Mouse (Mus musculus) gastrocnemius, adult 2 months (tissue): Measurements from ENCODE around the gene Cenps. TPM values are rescaled to one million over a fixed set of nuclear protein-coding genes. Genes with fewer than 3 reads are reported as not detected.
A peak's percentile ranks its signal among the peaks of the same experiment; 100 is the strongest.
"Not testable (repeated sequence)": the region's sequence is repeated elsewhere in the genome, so short reads cannot be mapped to it uniquely, and the experiment has no call there.

Experiments used
- DNase-seq: peaks from one replicate; pipeline ENCODE4 v3.0.0; 2022
- H3K27ac ChIP-seq: fragments of 200-600 bp; 2 replicates; pipeline ENCODE4 v1.8.1; 2022; ENCODE audit warnings: mild to moderate bottlenecking
- H3K4me3 ChIP-seq: fragments of 200-600 bp; 2 replicates; pipeline ENCODE4 v1.8.1; 2022; ENCODE audit warnings: mild to moderate bottlenecking, moderate library complexity
- CTCF ChIP-seq: fragments of 200-600 bp; IDR thresholded peaks from 2 replicates; pipeline ENCODE4 v1.8.1; 2022; ENCODE audit warnings: antibody characterized with exemption, mild to moderate bottlenecking, moderate library complexity
- intact Hi-C: fragments of 180-260 bp; cut with DNase I; formaldehyde crosslinking; loops from one replicate; pipeline ENCODE4 v1.15.1; 2025
- total RNA-seq, 2 experiments: library from RNA; stranded (reverse); gene quantifications; 2 replicates each; pipeline ENCODE4 v1.2.3; 2021

The Cenps gene
- total RNA-seq, 2 experiments from 2014 or later, result 6.5 to 7.0 TPM

DNA sequence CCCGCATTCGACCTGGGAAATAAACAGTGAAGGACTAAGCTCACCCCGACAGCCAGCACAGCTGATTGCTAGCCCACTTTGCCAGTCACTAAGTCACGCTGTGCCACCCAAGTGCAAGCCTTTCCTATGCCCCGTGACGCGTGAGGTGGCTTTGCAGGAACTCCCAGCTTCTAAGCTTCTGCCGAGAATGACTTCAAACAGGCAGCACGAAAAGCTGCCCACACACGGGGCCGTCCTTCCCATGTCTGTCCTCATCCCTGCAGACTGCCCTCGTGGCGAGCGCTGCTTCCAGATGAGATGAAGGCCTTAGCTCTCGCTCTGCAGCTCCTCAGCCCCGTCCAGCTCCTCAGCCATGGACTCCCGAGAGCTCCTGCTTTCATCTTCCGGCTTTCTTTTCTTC, 9.0 kb downstream of the Cenps start:
- Histone ChIP-seq H3K27ac (no peak overlapping the region), H3K4me3 (no peak overlapping the region)
- DNase-seq, result no peak
- no peak for TF ChIP-seq CTCF
- intact Hi-C loops, result no loop called here

DNA sequence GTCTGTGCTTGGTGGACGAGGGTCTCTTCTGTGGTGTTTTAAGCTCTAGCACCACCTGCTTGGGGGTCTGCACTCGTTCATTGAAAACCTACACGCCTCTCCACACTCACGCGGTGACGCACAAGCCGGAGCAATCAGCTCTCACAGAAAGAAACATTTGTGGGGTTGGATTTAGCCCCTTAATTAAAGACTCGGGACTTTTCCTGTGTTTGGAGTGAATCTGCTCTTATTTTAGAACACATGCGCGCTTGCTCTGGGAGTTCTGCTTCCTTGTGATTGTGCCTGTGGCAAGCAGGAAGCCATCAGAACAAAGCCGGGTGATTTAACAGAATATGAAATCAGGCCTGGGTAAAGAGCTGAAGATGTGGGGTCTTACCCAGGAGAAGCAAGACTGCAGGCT, 10.8 kb downstream of the Cenps start, which contains the start of gene Cort:
Gene Cort, minus strand, starts transcription at position 101 of the 400 bp plus-strand sequence.
- Histone ChIP-seq H3K4me3 (no peak within 1 kb of the TSS), H3K27ac (no peak within 1 kb of the TSS)
- DNase-seq, result no peak
- intact Hi-C loops, result no loop called here
- no peak for TF ChIP-seq CTCF

DNA sequence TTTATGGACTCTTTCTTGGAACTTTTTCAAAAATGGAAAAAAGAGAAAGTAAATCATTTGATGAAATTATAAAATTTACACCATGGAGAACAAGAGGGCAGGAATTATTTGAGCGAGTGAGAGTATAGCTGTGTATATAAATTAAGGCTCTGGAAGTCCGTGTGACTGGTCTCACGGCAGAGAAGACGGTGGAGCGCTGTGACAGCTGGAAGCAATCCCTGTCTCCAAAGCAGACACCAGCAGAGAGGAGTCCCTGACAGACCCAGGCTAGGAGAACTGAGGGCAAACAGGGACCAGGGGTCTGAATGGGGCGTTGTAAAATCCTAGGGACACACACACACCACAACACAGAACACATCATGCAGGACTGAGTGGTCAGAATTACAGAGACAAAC, 11.3 kb downstream of the Cenps start:
- intact Hi-C loops, result no loop called here
- no peak for TF ChIP-seq CTCF
- no peak overlapping the region for H3K27ac ChIP-seq

DNA sequence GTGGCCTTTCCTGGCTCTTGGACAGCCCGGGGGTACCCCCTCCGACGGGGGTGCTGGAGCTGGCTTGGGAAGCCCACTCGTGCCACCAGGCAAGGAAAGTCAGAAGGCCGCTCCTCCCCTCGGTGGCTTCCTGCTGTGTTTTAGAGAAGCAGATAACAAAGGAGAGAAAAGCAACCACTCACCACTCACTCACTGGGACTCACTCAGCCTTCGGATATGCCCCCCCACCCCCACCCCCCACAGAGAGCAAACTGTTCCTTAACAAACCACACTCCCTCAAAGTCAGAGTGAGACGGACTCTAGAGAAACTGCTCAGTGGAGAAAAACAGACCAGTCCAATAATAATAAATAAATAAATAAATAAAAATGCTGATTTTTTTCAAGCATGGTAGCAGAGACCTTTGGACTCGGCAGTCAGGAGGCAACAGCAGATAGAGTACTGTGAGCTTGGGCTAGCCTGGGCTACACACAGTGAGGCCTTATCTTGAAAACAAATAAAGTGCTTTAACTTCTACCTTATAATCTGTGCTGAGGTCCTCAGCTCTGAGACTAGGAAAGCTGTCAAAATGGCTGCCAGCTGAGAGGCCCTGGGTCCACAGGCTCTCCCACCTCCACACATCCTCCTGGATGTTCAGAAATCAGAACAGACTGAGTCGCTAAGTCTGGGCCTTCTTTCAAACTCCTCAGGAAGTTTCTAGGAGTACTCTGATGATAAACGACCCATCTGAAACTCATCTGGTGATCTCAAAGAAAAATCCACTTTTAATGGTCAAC, 11.9 kb downstream of the Cenps start:
- intact Hi-C loops, result no loop called here
- Histone ChIP-seq H3K27ac (no peak overlapping the region), H3K4me3 (no peak overlapping the region)
- TF ChIP-seq CTCF, result no peak
- DNase-seq, result no peak

More for the DNA sequence above, 11.3 kb downstream of the Cenps start:
- no peak for DNase-seq
- H3K4me3 ChIP-seq, result no peak overlapping the region

DNA sequence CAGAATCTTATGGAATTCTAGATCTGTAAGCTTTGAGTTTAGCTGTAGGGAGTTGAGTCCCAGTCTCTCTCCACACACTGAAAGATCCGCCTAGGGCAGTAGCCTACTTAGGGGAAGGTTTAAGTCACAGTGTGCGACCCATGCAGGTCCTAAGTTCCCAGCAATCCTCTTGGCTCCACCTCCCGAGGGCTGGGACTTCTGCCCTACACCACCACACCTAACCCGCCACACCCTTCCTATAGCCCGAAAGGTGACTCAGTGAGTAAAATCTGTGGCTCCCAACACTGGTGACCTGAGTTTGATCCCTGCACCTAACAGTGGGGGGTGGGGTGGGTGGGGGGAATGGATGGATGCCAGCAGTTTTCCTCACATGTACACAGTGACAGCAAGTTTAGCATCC, 14.0 kb downstream of the Cenps start:
- DNase-seq, result no peak
- H3K27ac ChIP-seq, result no peak overlapping the region
- no peak overlapping the region for H3K4me3 ChIP-seq
- intact Hi-C loops, result no loop called here
- no peak for TF ChIP-seq CTCF

DNA sequence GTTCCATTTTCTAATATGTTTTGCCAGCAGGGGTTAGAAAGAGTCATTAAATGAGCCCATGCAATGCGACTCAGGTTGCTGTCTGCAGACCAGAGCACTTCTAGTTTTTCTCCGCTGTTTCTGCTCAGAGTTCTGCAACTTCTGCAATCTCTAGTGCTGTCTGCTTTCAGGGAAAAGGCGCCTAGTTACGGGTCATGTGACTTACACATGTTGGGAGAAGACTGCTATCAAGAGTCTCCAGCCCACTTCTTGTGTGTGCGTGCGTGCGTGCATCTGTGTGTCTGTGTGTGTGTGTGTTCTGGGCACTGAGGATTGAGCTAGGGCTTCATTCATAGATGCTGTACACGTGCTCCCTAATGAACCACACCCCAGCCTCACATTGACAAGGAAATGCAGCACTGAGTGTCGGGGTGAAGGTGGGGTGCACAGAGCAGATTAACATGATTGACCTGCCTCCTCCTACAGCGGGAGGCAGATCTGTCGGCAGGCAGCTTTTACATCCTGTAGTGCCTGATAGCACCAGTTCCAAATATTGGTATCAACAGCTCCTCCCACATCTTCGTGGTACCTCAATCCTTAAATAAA, 17.4 kb downstream of the Cenps start:
- H3K4me3 ChIP-seq, DNase-seq, H3K27ac ChIP-seq, intact Hi-C loops: not testable (repeated sequence)

DNA sequence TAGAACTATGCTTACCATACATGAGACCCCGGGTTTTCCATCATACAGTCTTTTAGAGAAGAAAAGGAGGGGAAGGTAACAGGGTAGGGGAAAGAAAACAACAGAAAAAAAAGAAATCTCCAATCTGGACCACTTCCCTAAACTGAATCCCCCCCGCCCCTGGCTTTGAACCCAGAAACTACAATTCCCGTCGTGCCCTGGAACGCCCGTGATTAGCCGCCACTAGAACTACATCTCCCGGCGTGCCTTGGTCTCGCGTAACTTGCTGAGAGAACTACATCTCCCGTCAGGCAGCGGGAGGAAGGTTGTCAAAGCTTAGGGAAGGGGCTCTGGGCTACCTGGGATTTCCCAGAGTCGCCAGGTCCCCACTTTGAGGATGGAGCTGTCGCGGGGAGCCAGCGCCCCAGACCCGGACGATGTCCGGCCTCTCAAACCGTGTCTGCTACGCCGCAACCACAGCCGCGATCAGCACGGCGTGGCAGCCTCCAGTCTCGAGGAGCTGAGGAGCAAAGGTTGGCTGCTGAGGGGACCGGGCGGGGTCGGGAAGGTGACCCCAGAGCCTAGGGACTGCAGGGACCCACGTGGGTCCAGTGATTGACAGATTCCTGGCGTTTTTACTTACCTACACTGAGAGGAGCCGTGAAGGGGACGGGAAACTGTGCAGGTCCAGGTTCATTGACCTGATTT, 33.4 kb downstream of the Cenps start, which contains the start of gene Dffa:
Gene Dffa, plus strand, starts transcription at position 272 of the 687 bp plus-strand sequence.
- intact Hi-C loops, result no loop called here
- peak within 1 kb of the TSS; percentile 89 for H3K4me3 ChIP-seq
- TF ChIP-seq CTCF, result peak; percentile 19; the same call in 1 of the 2 replicates
- peak; percentile 93 for DNase-seq
- H3K27ac ChIP-seq, result peak within 1 kb of the TSS; percentile 91

DNA sequence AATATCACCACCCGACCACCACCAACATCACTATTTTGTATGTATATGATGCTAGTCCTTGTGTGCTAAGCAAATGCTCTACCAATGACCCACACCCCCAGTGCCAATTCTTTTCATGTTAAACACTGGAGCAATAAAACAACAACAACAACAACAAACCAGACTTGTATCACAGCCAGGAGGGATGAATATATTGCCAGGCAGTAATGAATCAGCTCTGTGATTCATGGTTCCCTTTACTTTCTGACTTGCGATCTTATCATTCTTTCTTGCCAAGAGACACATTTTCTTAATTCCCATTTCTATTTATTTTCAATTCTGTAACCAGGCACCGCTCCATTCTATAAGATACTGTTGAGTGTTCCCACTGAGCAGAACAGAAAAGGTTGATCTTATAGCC, 36.0 kb downstream of the Cenps start:
- TF ChIP-seq CTCF, result no peak
- H3K4me3 ChIP-seq, result no peak overlapping the region
- no peak overlapping the region for H3K27ac ChIP-seq
- intact Hi-C loops, result no loop called here
- no peak for DNase-seq

DNA sequence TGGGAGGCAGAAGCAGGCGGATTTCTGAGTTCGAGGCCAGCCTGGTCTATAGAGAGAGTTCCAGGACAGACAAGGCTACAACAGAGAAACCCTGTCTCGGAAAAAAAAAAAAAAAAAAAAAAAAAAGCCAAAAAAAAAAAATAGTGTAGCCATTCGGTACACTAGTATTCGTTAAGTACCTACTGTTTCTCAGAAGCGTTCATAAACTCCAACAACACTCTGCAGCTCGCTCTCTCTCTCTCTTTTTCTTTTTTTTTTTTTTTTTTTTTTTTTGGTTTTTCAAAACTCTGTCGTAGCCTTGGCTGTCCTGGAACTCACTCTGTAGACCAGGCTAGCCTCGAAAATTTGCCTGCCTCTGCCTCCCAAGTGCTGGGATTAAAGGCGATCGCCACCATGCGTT, 37.0 kb downstream of the Cenps start:
- intact Hi-C loops, H3K27ac ChIP-seq, H3K4me3 ChIP-seq, DNase-seq: not testable (repeated sequence)

DNA sequence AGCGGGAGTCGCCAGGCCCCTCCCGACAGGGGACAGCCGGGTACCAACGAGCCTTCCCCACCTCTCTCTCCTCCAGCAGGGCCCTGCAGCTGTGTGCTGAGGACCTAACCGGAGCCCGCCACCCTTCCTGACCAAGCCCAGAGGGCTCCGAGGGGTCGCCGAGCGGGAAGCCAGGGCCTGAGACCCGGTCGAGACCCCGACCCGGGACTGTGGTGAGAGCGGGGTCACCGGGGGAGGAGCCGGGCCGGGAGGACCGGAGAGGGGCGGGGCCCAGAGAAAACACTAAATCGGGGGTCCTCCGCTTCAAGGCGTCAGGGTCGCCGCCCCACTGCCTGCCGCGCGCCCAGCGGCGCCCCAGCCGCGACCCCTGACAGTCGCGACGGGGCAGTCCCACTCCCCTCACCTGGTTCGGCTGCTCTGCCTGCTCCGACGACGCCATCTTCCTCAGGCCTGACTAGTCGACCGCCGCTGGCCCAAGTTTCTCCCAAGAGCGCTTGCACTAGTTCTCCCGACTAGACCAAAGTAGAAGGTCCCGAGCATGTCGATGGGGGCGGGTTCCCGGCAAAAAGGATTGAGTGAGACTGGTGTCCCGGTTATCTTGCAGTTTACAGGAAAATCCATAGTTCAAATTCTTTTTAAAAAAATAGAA, 37.9 kb downstream of the Cenps start, which contains the start of gene Pex14:
Gene Pex14, minus strand, starts transcription at position 508 of the 649 bp plus-strand sequence.
- intact Hi-C loops, result no loop called here
- peak; percentile 92 for DNase-seq
- TF ChIP-seq CTCF, result no peak
- Histone ChIP-seq H3K4me3 (peak within 1 kb of the TSS; percentile 86), H3K27ac (peak within 1 kb of the TSS; percentile 96)

DNA sequence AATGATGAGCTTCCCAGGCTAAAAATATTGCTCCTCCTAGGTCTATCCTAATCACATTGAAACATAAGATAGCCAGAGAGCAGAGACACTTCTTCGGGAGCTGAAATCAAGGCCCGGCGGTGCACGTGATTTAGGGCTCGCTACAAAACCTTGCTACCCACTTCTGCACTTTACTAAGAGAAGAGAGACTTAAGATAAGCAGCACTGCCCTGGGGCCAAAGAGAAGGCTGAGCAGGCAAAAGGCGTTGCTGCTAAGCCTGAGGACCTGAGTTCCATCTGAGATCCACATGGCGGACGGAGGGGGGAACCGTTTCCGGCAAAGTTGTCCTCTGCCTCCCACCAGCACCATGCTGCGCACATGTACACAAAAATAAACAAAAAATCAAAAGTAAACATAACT, 38.9 kb downstream of the Cenps start:
- Histone ChIP-seq H3K27ac (peak overlapping the region; percentile 96; the same call in 1 of the 2 replicates), H3K4me3 (peak overlapping the region; percentile 86)
- DNase-seq, result no peak
- intact Hi-C loops, result no loop called here
- TF ChIP-seq CTCF, result no peak

DNA sequence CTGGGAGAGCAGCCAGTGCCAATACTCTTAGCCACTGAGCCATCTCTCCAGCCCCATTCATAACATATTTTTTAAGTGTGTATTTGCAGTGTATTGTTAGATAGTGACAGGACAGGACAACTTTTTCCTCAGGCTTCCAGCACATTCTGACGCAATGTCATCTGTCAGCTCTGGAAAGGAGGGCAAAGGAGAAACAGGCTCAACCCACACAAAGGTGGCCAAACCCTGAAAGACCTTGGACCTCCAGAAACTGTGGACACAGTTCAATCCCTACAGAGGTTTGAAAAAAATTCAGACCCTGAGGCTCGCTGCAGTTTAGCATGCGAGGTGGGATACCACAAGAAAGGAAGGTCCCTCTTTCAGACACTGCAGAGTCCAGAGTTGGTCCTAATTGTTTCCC, 39.5 kb downstream of the Cenps start:
- DNase-seq, result no peak
- TF ChIP-seq CTCF, result no peak
- H3K27ac ChIP-seq, result no peak overlapping the region
- peak overlapping the region; percentile 86 for H3K4me3 ChIP-seq
- intact Hi-C loops, result no loop called here

DNA sequence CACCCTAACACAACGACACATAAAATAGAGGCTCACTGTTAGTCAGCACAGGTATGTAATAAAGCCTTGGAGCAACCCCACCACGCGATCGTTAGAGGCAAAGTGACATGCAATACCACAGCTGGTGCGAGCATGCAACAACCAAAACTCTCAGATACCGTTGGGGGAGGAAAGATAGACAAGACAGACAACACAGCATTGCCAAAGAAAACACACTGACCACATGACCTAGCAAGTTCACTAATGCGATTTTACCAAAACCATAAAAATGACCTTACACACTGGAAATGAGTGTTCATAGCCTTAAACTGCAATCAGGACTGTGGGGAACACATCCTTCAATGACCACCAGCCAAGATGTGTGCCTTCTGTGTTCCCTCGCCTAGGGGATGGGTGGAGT, 46.1 kb downstream of the Cenps start:
- no peak overlapping the region for H3K4me3 ChIP-seq
- no peak for TF ChIP-seq CTCF
- no peak for DNase-seq
- intact Hi-C loops, result no loop called here
- H3K27ac ChIP-seq, result no peak overlapping the region
